Mouse (Mus musculus): ENCODE data around the gene Sdha. TPM values are rescaled to one million over a fixed set of nuclear protein-coding genes. Genes with fewer than 3 reads are reported as not detected.

Gene Sdha
- total and polyA plus RNA-seq, 2 experiments from 2014 or later: 98.7 to 211 TPM

DNA sequence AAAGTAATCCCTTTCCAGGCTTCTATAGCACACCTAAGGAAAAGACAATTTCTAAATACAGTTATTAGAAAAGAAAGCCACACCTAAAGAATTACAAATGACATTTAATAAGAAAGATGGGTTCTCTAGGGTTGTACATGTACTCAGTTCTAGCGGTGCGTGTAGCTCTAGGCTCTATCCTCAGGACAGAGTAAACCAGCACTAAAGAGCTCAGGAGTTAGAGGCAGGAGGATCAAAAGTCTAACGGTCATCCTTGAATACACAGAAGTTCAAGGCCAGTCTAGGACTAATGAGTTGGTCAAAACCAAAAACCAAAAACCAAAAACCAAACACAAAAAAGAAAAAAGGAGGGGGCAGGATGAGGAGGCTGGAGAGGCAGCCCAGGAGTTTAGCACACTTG, 35.5 kb downstream of the Sdha start:
- no peak overlapping the region for H3K4me2 ChIP-seq (ENCODE audit: low read depth, low read length, poor library complexity, severe bottlenecking)
- H3K36me3 ChIP-seq (ENCODE audit: insufficient read depth, low read length): peaks cover 11% of the 10 kb centered on the region; the same call in 1 of the 2 replicates
- H3K9ac ChIP-seq (replicated peaks; ENCODE audit: low read length, poor library complexity, severe bottlenecking): no peak overlapping the region
- DNase-seq (ENCODE audit: low spot score) (no peak), ATAC-seq (ENCODE audit: low FRiP score) (no peak)
- H3K27ac ChIP-seq (ENCODE audit: low read depth, low read length): no peak overlapping the region
- H3K27me3 ChIP-seq (ENCODE audit: insufficient read depth, low read length): no peaks in the 10 kb centered on the region
- no peaks in the 10 kb centered on the region for H3K9me3 ChIP-seq (ENCODE audit: low read length)
- peaks cover 4% of the 10 kb centered on the region; the same call in 1 of the 2 replicates for H3K4me1 ChIP-seq (ENCODE audit: insufficient read depth, low read length)
- 97% methylated on average over 3 of the region's 3 CpGs for WGBS
- no peak for TF ChIP-seq CTCF (IDR thresholded peaks at IDR 0.05)
- no peak overlapping the region for H3K4me3 ChIP-seq (ENCODE audit: low read depth, low read length)

DNA sequence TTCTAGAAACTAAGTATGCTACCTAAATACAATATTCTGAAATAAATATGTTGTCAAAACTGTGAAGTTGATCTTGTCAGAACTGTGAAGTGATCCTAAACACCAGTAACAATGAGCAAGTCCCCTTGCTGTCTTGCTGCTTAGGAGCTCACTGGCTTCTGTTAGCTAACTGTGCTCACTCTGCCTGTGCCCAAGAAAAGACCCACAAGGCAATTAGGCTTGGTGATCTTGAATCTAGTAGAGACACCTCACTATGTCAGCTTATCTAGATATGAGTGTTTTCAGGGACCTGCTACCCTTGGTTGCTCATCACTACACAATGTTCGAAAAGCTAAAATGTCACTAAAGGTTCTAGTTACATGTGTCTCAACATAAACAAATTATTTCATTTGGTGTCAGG, 44.3 kb downstream of the Sdha start:
- Histone ChIP-seq H3K9me3 (ENCODE audit: low read length) (no peaks in the 10 kb centered on the region), H3K4me3 (ENCODE audit: low read depth, low read length) (no peak overlapping the region), H3K36me3 (ENCODE audit: insufficient read depth, low read length) (peaks cover 58% of the 10 kb centered on the region), H3K4me1 (ENCODE audit: insufficient read depth, low read length) (no peaks in the 10 kb centered on the region), H3K27ac (ENCODE audit: low read depth, low read length) (no peak overlapping the region), H3K4me2 (ENCODE audit: low read depth, low read length, poor library complexity, severe bottlenecking) (no peak overlapping the region), H3K27me3 (ENCODE audit: insufficient read depth, low read length) (no peaks in the 10 kb centered on the region), H3K9ac (replicated peaks; ENCODE audit: low read length, poor library complexity, severe bottlenecking) (no peak overlapping the region)
- DNase-seq (ENCODE audit: low spot score): no peak
- WGBS: 98% methylated on average over 1 of the region's 1 CpGs
- ATAC-seq (ENCODE audit: low FRiP score): no peak
- no peak for TF ChIP-seq CTCF (IDR thresholded peaks at IDR 0.05)

DNA sequence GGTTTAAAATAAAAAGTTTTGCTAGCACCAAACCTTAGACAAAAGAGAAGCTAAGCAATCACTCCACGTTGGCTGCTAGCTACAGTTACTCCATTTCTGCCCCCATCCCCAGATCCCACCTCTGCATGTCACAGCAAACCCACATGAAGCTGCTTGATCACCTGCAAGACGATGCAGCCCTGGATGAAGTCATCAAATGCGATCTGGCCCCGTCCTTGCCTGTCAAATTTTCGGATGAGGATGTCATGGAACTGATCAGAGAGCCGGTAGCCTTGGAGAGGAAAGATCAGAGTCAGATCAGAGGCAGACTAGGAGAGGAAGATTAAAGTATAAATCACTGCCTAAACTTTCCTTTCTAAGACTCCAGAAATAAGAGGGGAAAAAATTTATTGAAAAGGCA, 44.7 kb downstream of the Sdha start:
- no peak for TF ChIP-seq CTCF (IDR thresholded peaks at IDR 0.05)
- Histone ChIP-seq H3K27me3 (ENCODE audit: insufficient read depth, low read length) (no peaks in the 10 kb centered on the region), H3K4me2 (ENCODE audit: low read depth, low read length, poor library complexity, severe bottlenecking) (no peak overlapping the region), H3K4me3 (ENCODE audit: low read depth, low read length) (no peak overlapping the region), H3K9me3 (ENCODE audit: low read length) (no peaks in the 10 kb centered on the region), H3K9ac (replicated peaks; ENCODE audit: low read length, poor library complexity, severe bottlenecking) (no peak overlapping the region), H3K36me3 (ENCODE audit: insufficient read depth, low read length) (peaks cover 54% of the 10 kb centered on the region), H3K27ac (ENCODE audit: low read depth, low read length) (no peak overlapping the region), H3K4me1 (ENCODE audit: insufficient read depth, low read length) (no peaks in the 10 kb centered on the region)
- no peak for DNase-seq (ENCODE audit: low spot score)
- 86% methylated on average over 6 of the region's 6 CpGs for WGBS
- ATAC-seq (ENCODE audit: low FRiP score): no peak

- no peaks in the 10 kb centered on the region for H3K9me3 ChIP-seq (ENCODE audit: low read length)
- no peaks in the 10 kb centered on the region for H3K4me1 ChIP-seq (ENCODE audit: insufficient read depth, low read length)
- 89% methylated on average over 10 of the region's 10 CpGs for WGBS
- TF ChIP-seq CTCF (IDR thresholded peaks at IDR 0.05): peak; percentile 57
- H3K4me2 ChIP-seq (ENCODE audit: low read depth, low read length, poor library complexity, severe bottlenecking): no peak overlapping the region
- no peaks in the 10 kb centered on the region for H3K27me3 ChIP-seq (ENCODE audit: insufficient read depth, low read length)
- H3K4me3 ChIP-seq (ENCODE audit: low read depth, low read length): no peak overlapping the region
- H3K36me3 ChIP-seq (ENCODE audit: insufficient read depth, low read length): peaks cover 29% of the 10 kb centered on the region
- DNase-seq (ENCODE audit: low spot score) (no peak), ATAC-seq (ENCODE audit: low FRiP score) (no peak)
- H3K27ac ChIP-seq (ENCODE audit: low read depth, low read length): no peak overlapping the region
- H3K9ac ChIP-seq (replicated peaks; ENCODE audit: low read length, poor library complexity, severe bottlenecking): no peak overlapping the region
Observed at GRCm38 (mm10) chr13:74302050-74303037, 47.7 kb downstream of the Sdha start.

- no peak for TF ChIP-seq CTCF (IDR thresholded peaks at IDR 0.05)
- Histone ChIP-seq H3K27me3 (ENCODE audit: insufficient read depth, low read length) (no peaks in the 10 kb centered on the region), H3K4me2 (ENCODE audit: low read depth, low read length, poor library complexity, severe bottlenecking) (no peak overlapping the region), H3K9me3 (ENCODE audit: low read length) (no peaks in the 10 kb centered on the region), H3K27ac (ENCODE audit: low read depth, low read length) (no peak overlapping the region), H3K4me3 (ENCODE audit: low read depth, low read length) (no peak overlapping the region), H3K36me3 (ENCODE audit: insufficient read depth, low read length) (peaks cover 21% of the 10 kb centered on the region), H3K9ac (replicated peaks; ENCODE audit: low read length, poor library complexity, severe bottlenecking) (no peak overlapping the region), H3K4me1 (ENCODE audit: insufficient read depth, low read length) (no peaks in the 10 kb centered on the region)
- 75% methylated on average over 6 of the region's 6 CpGs for WGBS
- DNase-seq (ENCODE audit: low spot score) (no peak), ATAC-seq (ENCODE audit: low FRiP score) (peak; percentile 22)
Observed at GRCm38 (mm10) chr13:74301607-74301984, 48.5 kb downstream of the Sdha start.

DNA sequence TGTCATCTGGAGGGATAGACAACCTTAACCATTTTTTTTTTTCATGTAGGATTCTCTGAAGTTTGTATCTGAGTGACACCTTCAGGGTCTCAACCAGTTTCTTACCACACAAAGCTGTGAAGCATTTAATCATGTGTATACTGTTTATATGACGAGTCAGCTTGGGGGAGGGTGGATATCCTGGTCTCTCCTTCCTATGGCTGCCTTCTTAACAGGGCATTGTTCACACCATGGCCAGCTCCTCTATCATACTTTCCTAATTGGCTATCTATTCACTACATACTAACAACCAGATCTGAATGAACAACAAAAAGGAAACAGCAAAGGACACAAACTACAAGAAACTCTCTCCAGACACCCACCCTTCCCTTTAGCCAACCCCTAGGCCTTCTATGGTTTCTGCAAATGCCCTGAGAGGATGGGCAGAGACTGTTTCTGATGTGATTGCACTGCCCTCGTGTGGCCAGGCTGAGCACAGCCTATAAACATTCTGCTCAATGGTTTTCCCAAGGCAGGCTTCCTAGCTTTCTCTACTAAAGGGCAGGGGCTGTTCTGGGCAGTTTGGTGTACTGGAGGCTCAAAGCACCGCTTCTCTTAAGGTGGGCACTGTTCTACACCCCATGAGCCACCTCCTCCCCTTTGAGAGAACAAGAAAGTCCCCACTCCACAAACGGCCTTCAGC, 49.0 kb downstream of the Sdha start:
- H3K4me3 ChIP-seq (ENCODE audit: low read depth, low read length): no peak overlapping the region
- H3K4me2 ChIP-seq (ENCODE audit: low read depth, low read length, poor library complexity, severe bottlenecking): no peak overlapping the region
- H3K9me3 ChIP-seq (ENCODE audit: low read length): no peaks in the 10 kb centered on the region
- peak; percentile 80 for DNase-seq (ENCODE audit: low spot score)
- peak; percentile 94 for TF ChIP-seq CTCF (IDR thresholded peaks at IDR 0.05)
- ATAC-seq (ENCODE audit: low FRiP score): peak; percentile 77
- no peak overlapping the region for H3K27ac ChIP-seq (ENCODE audit: low read depth, low read length)
- H3K27me3 ChIP-seq (ENCODE audit: insufficient read depth, low read length): no peaks in the 10 kb centered on the region
- H3K9ac ChIP-seq (replicated peaks; ENCODE audit: low read length, poor library complexity, severe bottlenecking): no peak overlapping the region
- H3K4me1 ChIP-seq (ENCODE audit: insufficient read depth, low read length): no peaks in the 10 kb centered on the region
- H3K36me3 ChIP-seq (ENCODE audit: insufficient read depth, low read length): peaks cover 16% of the 10 kb centered on the region
- WGBS: 45% methylated on average over 4 of the region's 4 CpGs

Measured in midbrain, postnatal 0 days (tissue).